Mouse (Mus musculus): ENCODE data around the gene Gsta1. TPM values are rescaled to one million over a fixed set of nuclear protein-coding genes. Genes with fewer than 3 reads are reported as not detected.
"Not testable (repeated sequence)": the region's sequence is repeated elsewhere in the genome, so short reads cannot be mapped to it uniquely, and the experiment has no call there.

Gene Gsta1
- polyA plus RNA-seq, 1 experiment from 2014 or later = 0.42 TPM

- ATAC-seq (replicated peaks; ENCODE audit: extremely low read depth, insufficient read depth, low FRiP score) = not testable (repeated sequence)
These were observed 51.7 kb downstream of the Gsta1 start for GRCm38 (mm10) chr9:78282002-78282711.

GRCm38 (mm10) chr9:78289063-78289462 is 58.6 kb downstream of the Gsta1 start:
- WGBS = 33% methylated on average over 1 of the region's 1 CpGs
- not testable (repeated sequence) for H3K27me3 ChIP-seq (ENCODE audit: control insufficient read depth, insufficient read depth, low read length); H3K4me2 ChIP-seq (ENCODE audit: low read depth, low read length); H3K4me3 ChIP-seq (ENCODE audit: low read length); H3K9ac ChIP-seq (ENCODE audit: low read length); ATAC-seq (replicated peaks; ENCODE audit: extremely low read depth, insufficient read depth, low FRiP score); H3K27ac ChIP-seq (ENCODE audit: low read length); H3K4me1 ChIP-seq (ENCODE audit: control insufficient read depth, insufficient read depth, low read length); H3K36me3 ChIP-seq (ENCODE audit: control insufficient read depth, insufficient read depth); H3K9me3 ChIP-seq (replicated peaks; ENCODE audit: control insufficient read depth, low read length)

More at GRCm38 (mm10) chr9:78282002-78282711, 51.7 kb downstream of the Gsta1 start:
- not testable (repeated sequence) for H3K9ac ChIP-seq (ENCODE audit: low read length); H3K4me1 ChIP-seq (ENCODE audit: control insufficient read depth, insufficient read depth, low read length); H3K9me3 ChIP-seq (replicated peaks; ENCODE audit: control insufficient read depth, low read length); H3K27me3 ChIP-seq (ENCODE audit: control insufficient read depth, insufficient read depth, low read length); H3K4me3 ChIP-seq (ENCODE audit: low read length); H3K27ac ChIP-seq (ENCODE audit: low read length); H3K36me3 ChIP-seq (ENCODE audit: control insufficient read depth, insufficient read depth); H3K4me2 ChIP-seq (ENCODE audit: low read depth, low read length)
- WGBS = 66% methylated on average over 4 of the region's 4 CpGs

- H3K36me3 ChIP-seq (ENCODE audit: control insufficient read depth, insufficient read depth); H3K27ac ChIP-seq (ENCODE audit: low read length); H3K4me2 ChIP-seq (ENCODE audit: low read depth, low read length); H3K9me3 ChIP-seq (replicated peaks; ENCODE audit: control insufficient read depth, low read length); H3K4me3 ChIP-seq (ENCODE audit: low read length); ATAC-seq (replicated peaks; ENCODE audit: extremely low read depth, insufficient read depth, low FRiP score); H3K27me3 ChIP-seq (ENCODE audit: control insufficient read depth, insufficient read depth, low read length); H3K9ac ChIP-seq (ENCODE audit: low read length); H3K4me1 ChIP-seq (ENCODE audit: control insufficient read depth, insufficient read depth, low read length): not testable (repeated sequence)
- WGBS = 82% methylated on average over 3 of the region's 3 CpGs
These were observed 59.3 kb downstream of the Gsta1 start, which contains the start of gene Gm10639 for GRCm38 (mm10) chr9:78289723-78290122. Gene Gm10639, plus strand, starts transcription at chr9:78289923.

Other genes starting within 250 kb of the Gsta1 start
- 0.07 TPM in 1 of 2 replicates, not detected in the other for gene Gcm1, start 178.7 kb upstream of the Gsta1 start, polyA plus RNA-seq (2015; fragmentation: Nextera tagmentation; extraction: Ambion mirVana)
- gene Fbxo9, start 121.6 kb upstream of the Gsta1 start, polyA plus RNA-seq (2015; fragmentation: Nextera tagmentation; extraction: Ambion mirVana) = 41.1 and 47.3 TPM in 2 replicates
- 13.5 and 14.6 TPM in 2 replicates for gene Ick, start 121.5 kb upstream of the Gsta1 start, polyA plus RNA-seq (2015; fragmentation: Nextera tagmentation; extraction: Ambion mirVana)
- gene Gsta4, start 47.9 kb upstream of the Gsta1 start, polyA plus RNA-seq (2015; fragmentation: Nextera tagmentation; extraction: Ambion mirVana) = 67.5 and 71.7 TPM in 2 replicates
- gene Gm3776, start 26.5 kb downstream of the Gsta1 start, polyA plus RNA-seq (2015; fragmentation: Nextera tagmentation; extraction: Ambion mirVana) = not detected in 2 replicates
- not detected in 2 replicates for gene Gm10639, start 59.3 kb downstream of the Gsta1 start, polyA plus RNA-seq (2015; fragmentation: Nextera tagmentation; extraction: Ambion mirVana)
- not detected in 2 replicates for gene Omt2a, start 84.1 kb downstream of the Gsta1 start, polyA plus RNA-seq (2015; fragmentation: Nextera tagmentation; extraction: Ambion mirVana)
- gene Omt2b, start 96.9 kb downstream of the Gsta1 start, polyA plus RNA-seq (2015; fragmentation: Nextera tagmentation; extraction: Ambion mirVana) = not detected in 2 replicates
- gene Gsta2, start 125.1 kb downstream of the Gsta1 start, polyA plus RNA-seq (2015; fragmentation: Nextera tagmentation; extraction: Ambion mirVana) = 0.20 and 0.42 TPM in 2 replicates
- not detected in 2 replicates for gene Dppa5a, start 137.5 kb downstream of the Gsta1 start, polyA plus RNA-seq (2015; fragmentation: Nextera tagmentation; extraction: Ambion mirVana)
- gene Ooep, start 148.1 kb downstream of the Gsta1 start, polyA plus RNA-seq (2015; fragmentation: Nextera tagmentation; extraction: Ambion mirVana) = 0.39 and 0.44 TPM in 2 replicates
- gene Ddx43, start 165.1 kb downstream of the Gsta1 start, polyA plus RNA-seq (2015; fragmentation: Nextera tagmentation; extraction: Ambion mirVana) = 0.08 and 0.12 TPM in 2 replicates
- gene Cgas, start 212.6 kb downstream of the Gsta1 start, polyA plus RNA-seq (2015; fragmentation: Nextera tagmentation; extraction: Ambion mirVana) = 1.4 and 1.5 TPM in 2 replicates
- gene Mto1, start 217.6 kb downstream of the Gsta1 start, polyA plus RNA-seq (2015; fragmentation: Nextera tagmentation; extraction: Ambion mirVana) = 30.1 and 32.8 TPM in 2 replicates
- gene Gm17324, start 218.1 kb downstream of the Gsta1 start, polyA plus RNA-seq (2015; fragmentation: Nextera tagmentation; extraction: Ambion mirVana) = 0.49 and 0.50 TPM in 2 replicates

All from heart, embryonic 16.5 days (tissue).